Mouse (Mus musculus) lung, postnatal 0 days (tissue): ENCODE results near the gene Klhl32.

Source experiments
- CTCF ChIP-seq: IDR thresholded peaks from 2 replicates; pipeline ENCODE4 v1.5.1; 2016; ENCODE audit warnings: antibody characterized with exemption, mild to moderate bottlenecking
- EP300 ChIP-seq: IDR thresholded peaks from 2 replicates; pipeline ENCODE4 v1.6.1; 2016; ENCODE audit warnings: antibody characterized with exemption, mild to moderate bottlenecking, control low read depth

GRCm38 (mm10) chr4:24847406-24847805 lies 3.5 kb downstream of the Klhl32 start:
- TF ChIP-seq CTCF (no peak), EP300 (no peak)
